Mouse (Mus musculus) mouse trophoblast stem cell (cell line): ENCODE measurements around the gene Cyp2b9.
"Not testable (repeated sequence)": the region's sequence is repeated elsewhere in the genome, so short reads cannot be mapped to it uniquely, and the experiment has no call there.

Experiments used
- in situ Hi-C, 2 experiments: fragments of 300-500 bp; cut with MseI, MboI; formaldehyde crosslinking; loops; 2 replicates in 1 of 2; 3 replicates in 1 of 2; pipeline ENCODE4 v1.15.1; 2025

Cyp2b9 gene

GRCm38 (mm10) chr7:26173111-26173510 is at the start of gene Cyp2b9:
TSS of gene Cyp2b9 (plus strand) at chr7:26173411.
- in situ Hi-C loops = not testable (repeated sequence)

- in situ Hi-C loops = not testable (repeated sequence)
Observed at GRCm38 (mm10) chr7:26139623-26140022, 33.6 kb upstream of the Cyp2b9 start.

- in situ Hi-C loops = not testable (repeated sequence)
Observed at GRCm38 (mm10) chr7:26143657-26144056, 29.6 kb upstream of the Cyp2b9 start.

GRCm38 (mm10) chr7:26168765-26169536 is 4.3 kb upstream of the Cyp2b9 start:
- in situ Hi-C loops = not testable (repeated sequence)

- in situ Hi-C loops = no loop called here
Observed at GRCm38 (mm10) chr7:26201083-26201482, 27.9 kb downstream of the Cyp2b9 start.

GRCm38 (mm10) chr7:26260034-26260433 is 86.8 kb downstream of the Cyp2b9 start, which contains the start of gene Vmn1r184:
TSS of gene Vmn1r184 (plus strand) at chr7:26260334.
- in situ Hi-C loops = not testable (repeated sequence)
